Mouse (Mus musculus): ENCODE measurements around the gene Pxdn.

DNA sequence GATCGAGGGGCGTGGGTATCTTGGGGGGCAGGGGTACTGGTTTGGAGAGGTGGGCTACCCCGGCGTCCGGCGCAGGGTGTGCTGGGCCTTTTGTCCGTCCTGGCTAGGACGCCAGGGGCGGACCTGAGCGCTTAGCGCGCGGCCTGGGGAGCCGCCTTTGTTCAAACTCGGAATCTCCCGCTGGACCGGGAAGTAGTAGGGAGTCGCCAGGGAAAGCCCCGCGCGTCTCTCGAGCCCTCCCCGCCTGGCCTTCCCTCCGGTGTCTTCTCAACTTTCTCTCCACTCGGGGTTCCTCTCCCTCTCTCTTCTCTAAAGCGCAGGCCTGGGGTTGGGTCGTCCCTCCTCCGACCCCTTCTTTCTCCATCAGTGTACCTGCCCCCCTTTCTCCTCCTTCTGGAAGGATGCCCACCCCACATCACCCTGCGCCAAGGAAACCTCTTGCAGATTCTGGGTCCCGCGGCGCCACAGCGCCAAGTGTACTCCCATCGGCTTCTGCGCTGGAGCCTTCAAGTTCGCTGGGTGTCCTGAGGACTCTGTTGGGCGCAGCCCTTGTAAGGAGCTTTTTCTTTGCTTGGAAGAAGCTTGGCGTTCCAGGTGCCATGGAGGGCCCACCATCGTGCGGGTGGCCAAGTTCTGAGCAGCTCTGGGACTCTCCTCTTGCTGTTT, 1.1 kb downstream of the Pxdn start:
- TF ChIP-seq CTCF (IDR thresholded peaks at IDR 0.05) (peak; percentile 63), POLR2A (IDR thresholded peaks at IDR 0.05; ENCODE audit: insufficient read depth, low read depth, low read length) (0 out of 2 replicates have a peak, but pooled peaks have one; percentile 46)

Measured in heart, adult 2 months (tissue).